Mouse (Mus musculus) C2C12 (cell line): ENCODE data around the gene Pgam2.

Experiments
- CEBPB ChIP-seq: IDR thresholded peaks from one replicate; pipeline ENCODE4 v1.6.1; 2011; ENCODE audit warnings: low read depth, mild to moderate bottlenecking, control low read depth, moderate library complexity
- CTCF ChIP-seq: IDR thresholded peaks from one replicate; pipeline ENCODE4 v1.5.1; 2011; ENCODE audit not compliant: control insufficient read depth, insufficient read depth, insufficient read length
- FOSL1 ChIP-seq: IDR thresholded peaks from one replicate; pipeline ENCODE4 v1.8.0; 2011; ENCODE audit warnings: mild to moderate bottlenecking, low read length; ENCODE audit not compliant: poor library complexity, insufficient read depth, severe bottlenecking
- MAX ChIP-seq: IDR thresholded peaks from one replicate; pipeline ENCODE4 v1.6.1; 2011; ENCODE audit warnings: mild to moderate bottlenecking, control low read depth
- MYOD1 ChIP-seq: IDR thresholded peaks from one replicate; pipeline ENCODE4 v1.6.1; 2011; ENCODE audit warnings: low read depth; ENCODE audit not compliant: control insufficient read depth, insufficient read length
- MYOG ChIP-seq: IDR thresholded peaks from one replicate; pipeline ENCODE4 v1.6.1; 2011; ENCODE audit not compliant: control insufficient read depth, insufficient read length; ENCODE audit errors: extremely low read depth
- USF1 ChIP-seq: IDR thresholded peaks from one replicate; pipeline ENCODE4 v1.6.1; 2011; ENCODE audit warnings: low read depth, mild to moderate bottlenecking, control low read depth, moderate library complexity

DNA sequence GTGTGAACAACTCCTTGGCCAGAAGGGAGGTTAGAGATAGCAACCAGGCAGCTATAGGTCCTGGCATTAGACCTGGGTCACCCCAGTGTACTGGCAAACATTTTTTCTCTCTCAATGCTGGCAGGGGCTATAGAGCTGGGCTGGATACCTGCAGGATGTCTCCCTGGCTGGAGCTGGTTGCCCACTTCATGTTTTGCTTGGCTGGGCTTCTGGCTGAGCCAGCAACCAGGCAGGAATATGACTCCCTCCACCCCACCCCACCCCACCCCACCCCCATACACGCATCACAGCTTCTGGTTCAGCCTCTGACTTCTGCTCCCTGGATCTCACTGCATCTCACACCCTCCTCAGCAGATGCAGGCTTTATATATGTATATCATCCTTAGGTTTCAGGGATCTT lies 48.8 kb upstream of the Pgam2 start:
- TF ChIP-seq MAX (no peak), CTCF (no peak), MYOG (no peak), FOSL1 (no peak), CEBPB (no peak), MYOD1 (no peak), USF1 (no peak)
